Mouse (Mus musculus): ENCODE measurements around the gene Zbtb8b.

DNA sequence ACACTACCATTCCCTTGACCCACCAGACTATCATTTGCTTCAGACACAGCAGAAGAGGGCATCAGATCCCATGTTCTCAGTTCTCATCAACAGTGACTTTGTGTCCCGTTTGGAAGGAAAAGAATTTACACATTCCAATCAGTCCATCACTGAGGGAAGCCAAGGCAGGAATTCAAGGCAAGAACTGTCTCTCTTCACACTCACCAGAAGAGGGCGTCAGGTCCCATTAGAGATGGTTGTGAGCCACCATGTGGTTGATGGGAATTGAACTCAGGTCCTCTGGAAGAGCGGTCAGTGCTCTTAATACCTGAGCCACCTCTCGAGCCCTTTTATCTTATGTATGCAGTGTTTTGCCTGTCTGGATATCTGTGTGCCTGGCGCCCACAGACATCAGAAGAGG is 22.3 kb downstream of the Zbtb8b start:
- TF ChIP-seq POLR2A (IDR thresholded peaks at IDR 0.05; ENCODE audit: borderline replicate concordance, low read depth, low read length) (no peak), CTCF (IDR thresholded peaks at IDR 0.05; ENCODE audit: low read depth, low read length) (no peak)

Measured in bone marrow macrophage, adult 2 months (primary cell).